Comparison of ENCODE assay signal across 10 mouse cellular contexts in the genomic region with DNA sequence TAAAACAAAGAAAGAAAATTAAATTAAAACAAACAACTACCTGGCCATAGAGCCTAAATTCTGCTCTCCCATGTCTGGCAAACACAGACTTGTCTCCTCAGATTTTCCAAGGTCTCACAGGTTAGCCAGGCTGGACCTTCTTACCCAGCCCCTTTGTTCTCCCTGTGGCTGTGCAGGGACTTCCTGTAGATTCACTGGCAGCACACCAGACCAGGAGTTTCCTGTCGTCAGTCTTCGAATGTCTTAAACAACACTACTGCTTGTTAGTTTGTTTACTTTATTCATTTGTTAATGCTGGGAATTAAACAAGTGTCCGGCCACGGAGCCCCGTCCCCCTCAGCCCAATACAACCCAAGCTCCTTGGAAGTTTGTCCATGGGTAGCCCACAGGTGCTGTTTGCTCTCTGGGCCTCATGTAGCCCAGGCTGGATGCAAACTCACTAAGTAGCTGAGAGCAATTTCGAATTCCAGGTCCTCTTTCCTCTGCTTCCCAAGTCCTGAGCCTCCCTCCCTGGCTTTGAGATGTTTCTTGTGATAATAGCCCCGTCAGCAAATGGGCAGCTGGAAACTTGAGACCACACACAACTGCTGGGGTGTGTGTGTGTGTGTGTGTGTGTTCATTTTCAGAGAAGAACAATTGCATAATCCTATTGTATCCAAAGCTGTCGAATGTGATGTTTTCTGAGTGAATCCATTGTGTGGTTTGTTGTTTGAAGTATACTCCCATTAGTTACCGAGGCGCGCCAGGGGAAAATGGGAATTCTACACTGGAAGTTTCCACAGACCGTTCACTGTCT. TPM values are rescaled to one million over a fixed set of nuclear protein-coding genes. Genes with fewer than 3 reads are reported as not detected.
DNase-seq lines count a peak whose midpoint lies in the region; ATAC-seq lines count a peak whose summit lies in the region.
"Had no signal": no experiment of that assay in that cellular context is flagged by ENCODE, and none has a peak within 500 bp of the region (broad histone marks: within the 10 kb centered on the region; RNA-seq: fewer than 3 reads in every experiment).

No protein-coding gene starts in this region.

- no peak overlapping the region for H3K9ac ChIP-seq in heart, embryonic 16.5 days (ENCODE audit: low read length)
- H3K9ac ChIP-seq in midbrain, embryonic 11.5 days (ENCODE audit: low read length), result no peak overlapping the region
- H3K9ac ChIP-seq in midbrain, embryonic 14.5 days (replicated peaks; ENCODE audit: low read length), result no peak overlapping the region
- no peak overlapping the region for H3K9ac ChIP-seq in embryonic facial prominence, embryonic 15.5 days
- H3K9ac ChIP-seq in forebrain, embryonic 14.5 days (ENCODE audit: low read length), result no peak overlapping the region
- H3K9ac ChIP-seq: hindbrain, embryonic 15.5 days had no signal

- peak overlapping the region; percentile 59 for H3K27ac ChIP-seq in heart, embryonic 16.5 days (ENCODE audit: low read length)
- no peak overlapping the region for H3K27ac ChIP-seq in midbrain, embryonic 11.5 days (ENCODE audit: low read depth, low read length)
- H3K27ac ChIP-seq in midbrain, embryonic 14.5 days (replicated peaks; ENCODE audit: low read depth, low read length), result no peak overlapping the region
- peak overlapping the region; percentile 44; the same call in 1 of the 2 replicates for H3K27ac ChIP-seq in embryonic facial prominence, embryonic 15.5 days (replicated peaks)
- H3K27ac ChIP-seq in forebrain, embryonic 14.5 days (ENCODE audit: low read depth, low read length), result no peak overlapping the region
- H3K27ac ChIP-seq: hindbrain, embryonic 15.5 days had no signal

- H3K36me3 ChIP-seq in heart, embryonic 16.5 days (ENCODE audit: control insufficient read depth, insufficient read depth), result no peaks in the 10 kb centered on the region
- H3K36me3 ChIP-seq in midbrain, embryonic 11.5 days (ENCODE audit: control insufficient read depth, insufficient read depth, low read length), result no peaks in the 10 kb centered on the region
- no peaks in the 10 kb centered on the region for H3K36me3 ChIP-seq in midbrain, embryonic 14.5 days (ENCODE audit: control insufficient read depth, insufficient read depth, low read length)
- no peaks in the 10 kb centered on the region for H3K36me3 ChIP-seq in embryonic facial prominence, embryonic 15.5 days
- no peaks in the 10 kb centered on the region for H3K36me3 ChIP-seq in forebrain, embryonic 14.5 days (ENCODE audit: control insufficient read depth, insufficient read depth, low read length)
- H3K36me3 ChIP-seq: hindbrain, embryonic 15.5 days had no signal

- H3K4me2 ChIP-seq in heart, embryonic 16.5 days (ENCODE audit: low read depth, low read length), result no peak overlapping the region
- H3K4me2 ChIP-seq in midbrain, embryonic 11.5 days, result no peak overlapping the region
- H3K4me2 ChIP-seq in midbrain, embryonic 14.5 days (ENCODE audit: low read length), result no peak overlapping the region
- no peak overlapping the region for H3K4me2 ChIP-seq in embryonic facial prominence, embryonic 15.5 days (replicated peaks)
- no peak overlapping the region for H3K4me2 ChIP-seq in forebrain, embryonic 14.5 days (ENCODE audit: low read length)
- H3K4me2 ChIP-seq: hindbrain, embryonic 15.5 days had no signal

- no peak for DNase-seq in heart, adult 11 months
- DNase-seq in midbrain, embryonic 11.5 days (ENCODE audit: low spot score, missing footprints), result peak; percentile 82
- no peak for DNase-seq in midbrain, embryonic 14.5 days
- DNase-seq in lung, postnatal 36 days, result peak; percentile 51
- DNase-seq in forebrain, embryonic 14.5 days (ENCODE audit: low spot score), result no peak
- DNase-seq in c-Kit-positive CD71-positive TER-119-positive erythroid progenitor cells, embryonic 14.5 days (ENCODE audit: low spot score), result no peak
- DNase-seq: cerebellum, postnatal 14 days had no signal

- H3K9me3 ChIP-seq in heart, embryonic 16.5 days (replicated peaks; ENCODE audit: control insufficient read depth, low read length), result no peaks in the 10 kb centered on the region
- H3K9me3 ChIP-seq in midbrain, embryonic 11.5 days (ENCODE audit: control insufficient read depth, low read length), result no peaks in the 10 kb centered on the region
- H3K9me3 ChIP-seq in midbrain, embryonic 14.5 days (ENCODE audit: control insufficient read depth, low read length), result no peaks in the 10 kb centered on the region
- no peaks in the 10 kb centered on the region for H3K9me3 ChIP-seq in embryonic facial prominence, embryonic 15.5 days (replicated peaks)
- H3K9me3 ChIP-seq in forebrain, embryonic 14.5 days (replicated peaks; ENCODE audit: control insufficient read depth, low read length), result no peaks in the 10 kb centered on the region
- H3K9me3 ChIP-seq: hindbrain, embryonic 15.5 days had no signal

- no peak overlapping the region for H3K4me3 ChIP-seq in heart, embryonic 16.5 days (ENCODE audit: low read length)
- no peak overlapping the region for H3K4me3 ChIP-seq in midbrain, embryonic 11.5 days (ENCODE audit: low read depth, low read length)
- H3K4me3 ChIP-seq in midbrain, embryonic 14.5 days (replicated peaks; ENCODE audit: low read depth, low read length), result no peak overlapping the region
- H3K4me3 ChIP-seq in embryonic facial prominence, embryonic 15.5 days (replicated peaks), result no peak overlapping the region
- H3K4me3 ChIP-seq in forebrain, embryonic 14.5 days (ENCODE audit: low read depth, low read length), result no peak overlapping the region
- H3K4me3 ChIP-seq: hindbrain, embryonic 15.5 days had no signal

- H3K4me1 ChIP-seq in heart, embryonic 16.5 days (ENCODE audit: control insufficient read depth, insufficient read depth, low read length), result 0 out of 2 replicates have a peak, but pooled peaks cover 3% of the 10 kb centered on the region
- peaks cover 2% of the 10 kb centered on the region; the same call in 1 of the 2 replicates for H3K4me1 ChIP-seq in midbrain, embryonic 11.5 days (ENCODE audit: control insufficient read depth, insufficient read depth, low read length)
- peaks cover 2% of the 10 kb centered on the region; the same call in 1 of the 2 replicates for H3K4me1 ChIP-seq in midbrain, embryonic 14.5 days (ENCODE audit: control insufficient read depth, insufficient read depth, low read length)
- peaks cover 4% of the 10 kb centered on the region; the same call in 1 of the 2 replicates for H3K4me1 ChIP-seq in embryonic facial prominence, embryonic 15.5 days
- no peaks in the 10 kb centered on the region for H3K4me1 ChIP-seq in forebrain, embryonic 14.5 days (ENCODE audit: control insufficient read depth, insufficient read depth, low read length)

- ATAC-seq in heart, embryonic 16.5 days (replicated peaks; ENCODE audit: extremely low read depth, insufficient read depth, low FRiP score), result no peak
- ATAC-seq in midbrain, embryonic 11.5 days (ENCODE audit: low FRiP score), result no peak
- ATAC-seq in midbrain, embryonic 14.5 days (ENCODE audit: low FRiP score, low TSS enrichment), result no peak
- ATAC-seq in embryonic facial prominence, embryonic 15.5 days (ENCODE audit: insufficient number of reproducible peaks, low FRiP score, low TSS enrichment, low read depth), result no peak
- no peak for ATAC-seq in forebrain, embryonic 14.5 days

- 50% methylated on average over 12 of the region's 12 CpGs for WGBS in heart, embryonic 16.5 days
- 63% methylated on average over 12 of the region's 12 CpGs for WGBS in midbrain, embryonic 11.5 days
- WGBS in midbrain, embryonic 14.5 days, result 52% methylated on average over 12 of the region's 12 CpGs
- 40% methylated on average over 12 of the region's 12 CpGs for WGBS in embryonic facial prominence, embryonic 15.5 days
- WGBS in forebrain, embryonic 14.5 days, result 65% methylated on average over 12 of the region's 12 CpGs

- no peaks in the 10 kb centered on the region for H3K27me3 ChIP-seq in heart, embryonic 16.5 days (ENCODE audit: control insufficient read depth, insufficient read depth, low read length)
- H3K27me3 ChIP-seq in midbrain, embryonic 11.5 days (ENCODE audit: control insufficient read depth, insufficient read depth, low read length), result no peaks in the 10 kb centered on the region
- H3K27me3 ChIP-seq in midbrain, embryonic 14.5 days (ENCODE audit: control insufficient read depth, insufficient read depth, low read length), result no peaks in the 10 kb centered on the region
- no peaks in the 10 kb centered on the region for H3K27me3 ChIP-seq in embryonic facial prominence, embryonic 15.5 days
- H3K27me3 ChIP-seq in forebrain, embryonic 14.5 days (replicated peaks; ENCODE audit: control insufficient read depth, insufficient read depth, low read length), result no peaks in the 10 kb centered on the region
- H3K27me3 ChIP-seq: hindbrain, embryonic 15.5 days had no signal

RNA-seq across cellular contexts. Expression of a gene that starts 11.7 kb away (rescaled TPM):
- 22.5 and 24.2 TPM in 2 replicates for polyA plus RNA-seq in heart, embryonic 16.5 days (2015; fragmentation: Nextera tagmentation; extraction: Ambion mirVana)
- polyA plus RNA-seq in midbrain, embryonic 11.5 days (2014; fragmentation: Nextera tagmentation; extraction: Ambion mirVana), result 5.4 and 6.1 TPM in 2 replicates
- polyA plus RNA-seq in midbrain, embryonic 14.5 days (2014; fragmentation: Nextera tagmentation; extraction: Ambion mirVana), result 6.0 and 6.2 TPM in 2 replicates
- polyA plus RNA-seq in embryonic facial prominence, embryonic 15.5 days (2015; fragmentation: Nextera tagmentation; extraction: Ambion mirVana), result 8.0 and 8.8 TPM in 2 replicates
- polyA plus RNA-seq in forebrain, embryonic 14.5 days (2014; fragmentation: Nextera tagmentation; extraction: Ambion mirVana), result 6.0 and 7.0 TPM in 2 replicates

Comparison
In these comparisons a context has a peak if more than half of its experiments do, and no peak if none do; other contexts are left out.
1. DNase-seq: peak in midbrain, embryonic 11.5 days (single experiment) and lung, postnatal 36 days (single experiment); none in heart, adult 11 months (single experiment), midbrain, embryonic 14.5 days (single experiment), forebrain, embryonic 14.5 days (single experiment) and c-Kit-positive CD71-positive TER-119-positive erythroid progenitor cells, embryonic 14.5 days (single experiment).
2. H3K27ac ChIP-seq: peak in heart, embryonic 16.5 days (single experiment) and embryonic facial prominence, embryonic 15.5 days (single experiment); none in midbrain, embryonic 11.5 days (single experiment), midbrain, embryonic 14.5 days (single experiment) and forebrain, embryonic 14.5 days (single experiment).